Mouse (Mus musculus) liver, embryonic 12.5 days (tissue): ENCODE measurements around the gene Znhit2. TPM values are rescaled to one million over a fixed set of nuclear protein-coding genes. Genes with fewer than 3 reads are reported as not detected.
A peak's percentile ranks its signal among the peaks of the same experiment; 100 is the strongest.

Source experiments
- ATAC-seq: fragments of 200-750 bp; cut with Nextera tagmentation; 2 replicates; pipeline ENCODE4 v1.8.0; 2017; ENCODE audit warnings: moderate number of reproducible peaks, mild to moderate bottlenecking, moderate library complexity
- H3K27ac ChIP-seq: fragments of 300-500 bp; sonication (generic); 2 replicates; pipeline ENCODE4 v1.5.1; 2016; ENCODE audit warnings: mild to moderate bottlenecking
- H3K27me3 ChIP-seq: fragments of 300-500 bp; sonication (generic); replicated peaks from 2 replicates; pipeline ENCODE4 v1.6.1; 2016; ENCODE audit warnings: mild to moderate bottlenecking, moderate library complexity
- H3K36me3 ChIP-seq: fragments of 300-500 bp; sonication (generic); 2 replicates; pipeline ENCODE4 v1.6.1; 2016; ENCODE audit warnings: mild to moderate bottlenecking, moderate library complexity
- H3K4me1 ChIP-seq: fragments of 300-500 bp; sonication (generic); 2 replicates; pipeline ENCODE4 v1.6.1; 2016
- H3K4me2 ChIP-seq: fragments of 300-500 bp; sonication (generic); 2 replicates; pipeline ENCODE4 v1.6.1; 2016; ENCODE audit warnings: mild to moderate bottlenecking, moderate library complexity
- H3K4me3 ChIP-seq: fragments of 300-500 bp; sonication (generic); 2 replicates; pipeline ENCODE4 v1.5.1; 2016; ENCODE audit warnings: mild to moderate bottlenecking, moderate library complexity
- H3K9ac ChIP-seq: fragments of 300-500 bp; sonication (generic); 2 replicates; pipeline ENCODE4 v1.6.1; 2016; ENCODE audit warnings: mild to moderate bottlenecking, moderate library complexity
- H3K9me3 ChIP-seq: fragments of 300-500 bp; sonication (generic); replicated peaks from 2 replicates; pipeline ENCODE4 v1.6.1; 2016; ENCODE audit warnings: mild to moderate bottlenecking, moderate library complexity
- WGBS: fragments of 180-500 bp; shearing (Covaris S2); methylation state at CpG from one replicate; pipeline ENCODE4 v1.1.7; 2016; ENCODE audit not compliant: insufficient replicate concordance; 5-methylcytosine and 5-hydroxymethylcytosine counted together
- polyA plus RNA-seq: library from polyadenylated mRNA; unstranded; fragments of >200 nt; fragmentation: Nextera tagmentation; extraction: Ambion mirVana; gene quantifications from 2 replicates; pipeline ENCODE4 v1.2.1, GENCODE M21; 2016

Znhit2 gene
- polyA plus RNA-seq, 1 experiment from 2014 or later: 31.8 TPM

DNA sequence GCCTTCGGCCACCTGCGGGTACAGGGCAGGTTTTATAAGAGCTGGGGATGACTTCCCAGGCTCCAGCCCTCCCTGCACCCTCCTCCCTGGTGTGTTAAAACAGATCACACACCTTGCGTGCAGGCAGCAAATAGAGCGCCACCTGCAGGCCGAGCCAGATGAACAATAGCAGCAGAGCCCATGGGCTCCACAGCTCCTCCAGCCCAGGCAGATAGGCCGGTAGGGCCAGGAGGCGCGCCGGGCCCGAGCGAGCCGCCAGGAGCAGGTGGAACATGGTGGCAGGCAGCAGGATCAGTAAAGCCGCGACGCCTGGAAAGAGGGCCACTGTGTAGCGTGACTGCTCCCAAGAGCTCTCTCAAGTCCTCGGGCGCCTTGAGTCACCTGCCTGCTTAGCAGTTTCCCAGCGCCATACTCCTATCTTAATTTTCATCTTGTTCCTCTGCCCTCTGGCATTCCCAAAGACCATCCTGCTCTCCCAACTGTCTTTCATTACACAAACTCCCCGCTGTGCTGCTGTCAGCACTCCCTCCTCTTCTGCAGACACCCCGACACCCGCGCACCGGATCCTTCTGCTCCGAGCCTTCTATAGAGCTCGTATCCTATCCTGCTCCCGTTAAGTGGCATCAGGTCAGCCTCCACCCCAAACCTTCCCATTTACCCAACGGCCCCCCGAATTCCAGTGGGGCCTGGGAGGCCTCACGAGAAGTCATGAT is 6.2 kb downstream of the Znhit2 start:
- peaks cover 41% of the 10 kb centered on the region for H3K36me3 ChIP-seq
- under 1% methylated on average over 30 of the region's 30 CpGs for WGBS
- peak overlapping the region; percentile 60 for H3K4me3 ChIP-seq
- no peaks in the 10 kb centered on the region for H3K9me3 ChIP-seq
- no peaks in the 10 kb centered on the region for H3K27me3 ChIP-seq
- H3K27ac ChIP-seq: peak overlapping the region; percentile 77
- peak overlapping the region; percentile 95 for H3K4me2 ChIP-seq
- H3K9ac ChIP-seq: peak overlapping the region; percentile 70
- peak; percentile 72 for ATAC-seq
- peaks cover 49% of the 10 kb centered on the region for H3K4me1 ChIP-seq

DNA sequence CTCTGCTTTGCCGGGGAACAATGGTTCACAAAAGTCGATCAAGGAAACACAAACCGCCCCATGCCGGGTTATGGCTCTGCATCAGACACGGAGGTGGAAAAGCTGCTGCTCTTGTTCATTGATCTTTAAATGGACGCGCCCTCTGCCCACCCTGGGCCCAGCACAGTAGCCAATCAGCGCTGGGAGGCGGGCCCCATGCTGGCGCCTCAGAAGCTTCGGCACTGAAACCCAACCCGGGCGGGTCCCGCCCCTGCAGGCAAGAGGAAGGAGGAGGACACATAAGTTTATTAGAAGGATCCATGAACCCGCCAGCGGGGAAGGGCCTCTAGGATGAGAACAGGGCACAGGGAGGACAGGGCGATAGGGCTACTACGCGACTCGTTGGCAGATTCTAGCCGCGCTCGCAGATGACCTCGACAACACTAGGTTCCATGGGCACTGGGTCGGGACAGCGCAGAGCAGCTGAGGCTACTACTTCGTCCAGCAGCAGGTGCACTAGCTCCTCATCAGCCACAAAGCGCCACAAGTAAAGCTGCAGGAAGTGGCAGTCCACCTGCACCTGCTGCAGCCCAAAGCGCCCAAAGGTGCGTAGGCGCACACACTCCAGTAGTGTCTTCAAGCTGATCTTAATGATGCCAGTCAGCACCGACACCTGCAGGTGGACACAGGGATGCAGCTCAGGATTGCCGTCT is 6.9 kb downstream of the Znhit2 start, which contains the start of gene Tm7sf2:
Gene Tm7sf2, minus strand, starts transcription at position 650 of the 692 bp plus-strand sequence.
- Histone ChIP-seq H3K4me2 (peak within 1 kb of the TSS; percentile 95), H3K4me3 (peak within 1 kb of the TSS; percentile 60), H3K9ac (peak within 1 kb of the TSS; percentile 70), H3K36me3 (peaks cover 46% of the 10 kb centered on the region), H3K9me3 (no peaks in the 10 kb centered on the region), H3K4me1 (peaks cover 42% of the 10 kb centered on the region), H3K27me3 (no peaks in the 10 kb centered on the region), H3K27ac (peak within 1 kb of the TSS; percentile 77)
- 14% methylated on average over 33 of the region's 33 CpGs for WGBS
- ATAC-seq: peak; percentile 91

DNA sequence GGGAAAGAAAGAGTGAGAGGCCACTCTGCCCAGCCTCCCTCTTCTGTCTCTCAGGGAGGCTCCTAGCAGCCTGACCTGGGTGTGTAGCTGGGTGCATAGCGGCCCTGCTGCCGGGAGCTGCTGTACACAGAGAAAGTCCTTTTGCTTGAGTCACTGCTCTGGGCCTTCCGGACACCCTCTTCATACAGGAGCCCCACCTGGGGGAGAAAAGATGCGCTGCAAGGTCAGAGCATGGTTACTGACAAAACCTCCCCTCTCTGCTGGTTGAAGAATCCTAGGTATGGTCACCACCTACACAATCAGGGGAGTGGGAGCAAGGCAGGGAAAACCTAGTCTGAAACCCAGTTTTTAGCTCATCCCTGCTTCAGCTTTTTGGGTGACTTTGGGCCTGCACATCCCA is 8.0 kb downstream of the Znhit2 start:
- Histone ChIP-seq H3K27me3 (no peaks in the 10 kb centered on the region), H3K27ac (0 out of 2 replicates have a peak overlapping the region, but pooled peaks have one; percentile 4), H3K36me3 (peaks cover 49% of the 10 kb centered on the region), H3K4me1 (peaks cover 32% of the 10 kb centered on the region), H3K4me2 (no peak overlapping the region), H3K9ac (no peak overlapping the region), H3K9me3 (no peaks in the 10 kb centered on the region), H3K4me3 (no peak overlapping the region)
- WGBS: 79% methylated on average over 4 of the region's 4 CpGs
- no peak for ATAC-seq

DNA sequence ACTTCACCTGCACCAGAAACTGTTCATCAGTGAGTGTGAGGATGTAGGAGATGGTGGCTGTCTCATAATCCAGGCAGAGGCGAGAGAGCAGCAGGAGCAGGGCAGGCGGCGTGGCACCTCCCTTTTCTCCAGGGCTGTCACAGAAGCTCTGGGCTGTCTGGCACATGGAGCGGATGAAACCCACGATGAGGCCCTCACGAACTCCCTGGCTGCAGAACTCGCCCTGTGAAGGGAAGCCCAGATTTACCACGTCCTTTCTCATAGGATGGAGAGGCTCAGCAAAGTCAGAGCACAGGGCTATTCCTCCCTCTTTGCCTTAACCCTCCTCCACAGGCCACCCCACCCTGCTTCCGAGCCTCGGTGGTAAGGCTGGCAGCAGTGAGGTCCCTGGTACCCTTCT is 8.9 kb downstream of the Znhit2 start:
- peaks cover 57% of the 10 kb centered on the region for H3K36me3 ChIP-seq
- peaks cover 32% of the 10 kb centered on the region for H3K4me1 ChIP-seq
- WGBS: 85% methylated on average over 10 of the region's 10 CpGs
- no peak overlapping the region for H3K27ac ChIP-seq
- no peaks in the 10 kb centered on the region for H3K9me3 ChIP-seq
- no peak overlapping the region for H3K4me3 ChIP-seq
- H3K27me3 ChIP-seq: no peaks in the 10 kb centered on the region
- H3K9ac ChIP-seq: no peak overlapping the region
- H3K4me2 ChIP-seq: no peak overlapping the region
- no peak for ATAC-seq

- H3K4me1 ChIP-seq: peaks cover 38% of the 10 kb centered on the region
- H3K4me3 ChIP-seq: no peak overlapping the region
- H3K27me3 ChIP-seq: no peaks in the 10 kb centered on the region
- ATAC-seq: no peak
- H3K9me3 ChIP-seq: no peaks in the 10 kb centered on the region
- WGBS: 86% methylated on average over 31 of the region's 31 CpGs
- H3K36me3 ChIP-seq: peaks cover 64% of the 10 kb centered on the region
- no peak overlapping the region for H3K27ac ChIP-seq
- no peak overlapping the region for H3K4me2 ChIP-seq
- no peak overlapping the region for H3K9ac ChIP-seq
Observed at GRCm38 (mm10) chr19:6070571-6071250, 9.7 kb downstream of the Znhit2 start.

GRCm38 (mm10) chr19:6071261-6071660 is 10.3 kb downstream of the Znhit2 start:
- Histone ChIP-seq H3K27ac (no peak overlapping the region), H3K36me3 (peaks cover 64% of the 10 kb centered on the region), H3K4me2 (no peak overlapping the region), H3K4me3 (no peak overlapping the region), H3K9ac (no peak overlapping the region), H3K27me3 (no peaks in the 10 kb centered on the region), H3K4me1 (peaks cover 38% of the 10 kb centered on the region), H3K9me3 (no peaks in the 10 kb centered on the region)
- ATAC-seq: no peak
- 86% methylated on average over 19 of the region's 19 CpGs for WGBS

GRCm38 (mm10) chr19:6073889-6074288 is 12.9 kb downstream of the Znhit2 start:
- ATAC-seq: no peak
- Histone ChIP-seq H3K9me3 (no peaks in the 10 kb centered on the region), H3K27me3 (no peaks in the 10 kb centered on the region), H3K27ac (no peak overlapping the region), H3K36me3 (peaks cover 57% of the 10 kb centered on the region), H3K9ac (no peak overlapping the region), H3K4me2 (no peak overlapping the region), H3K4me1 (peaks cover 31% of the 10 kb centered on the region), H3K4me3 (no peak overlapping the region)
- WGBS: 87% methylated on average over 5 of the region's 5 CpGs

DNA sequence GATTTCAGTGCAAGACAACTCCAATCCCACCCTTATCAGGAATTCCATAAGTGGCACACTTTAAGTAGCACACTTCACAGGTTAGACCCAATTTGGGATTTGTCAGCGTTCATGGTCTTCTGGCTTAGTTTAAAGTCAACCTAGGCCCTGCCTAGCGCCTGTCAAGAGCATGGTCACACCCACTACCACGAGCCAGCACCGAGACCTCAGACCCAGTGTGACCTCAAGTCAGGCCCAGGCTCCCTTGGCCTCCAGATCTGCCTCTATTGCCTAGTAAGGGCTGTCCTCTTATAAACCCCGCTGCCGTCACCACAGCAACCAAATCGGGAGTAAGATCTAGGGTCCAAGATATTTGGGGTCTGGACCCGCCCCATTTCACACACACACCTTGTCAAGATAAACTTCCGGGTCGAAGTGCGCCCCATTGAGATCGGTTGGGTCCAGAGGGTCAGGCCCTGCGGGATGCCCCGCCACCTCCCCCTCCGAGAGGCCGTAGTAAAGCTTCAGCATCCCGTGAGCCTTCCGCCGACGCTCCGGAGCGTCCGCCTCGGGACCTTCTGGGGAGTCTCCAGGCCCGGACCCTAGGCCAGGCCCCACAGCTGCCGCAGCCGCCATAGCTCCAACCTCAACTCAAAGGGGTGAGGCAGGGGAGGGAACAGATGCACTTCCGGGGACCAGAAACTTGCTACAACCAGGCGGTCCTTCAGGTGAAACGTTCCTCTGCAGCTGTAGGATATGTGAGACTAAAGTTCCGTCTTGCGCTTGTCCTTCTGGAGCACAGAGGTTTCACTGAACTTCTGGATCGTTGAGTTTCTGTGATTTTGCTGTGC is 15.8 kb downstream of the Znhit2 start, which contains the start of gene Vps51:
Gene Vps51, minus strand, starts transcription at position 668 of the 830 bp plus-strand sequence.
- Histone ChIP-seq H3K4me1 (peaks cover 28% of the 10 kb centered on the region), H3K9me3 (no peaks in the 10 kb centered on the region), H3K27ac (peak within 1 kb of the TSS; percentile 80), H3K36me3 (peaks cover 50% of the 10 kb centered on the region), H3K27me3 (no peaks in the 10 kb centered on the region), H3K4me3 (peak within 1 kb of the TSS; percentile 80), H3K9ac (peak within 1 kb of the TSS; percentile 72), H3K4me2 (peak within 1 kb of the TSS; percentile 83)
- ATAC-seq: peak; percentile 86
- 1% methylated on average over 33 of the region's 33 CpGs for WGBS

DNA sequence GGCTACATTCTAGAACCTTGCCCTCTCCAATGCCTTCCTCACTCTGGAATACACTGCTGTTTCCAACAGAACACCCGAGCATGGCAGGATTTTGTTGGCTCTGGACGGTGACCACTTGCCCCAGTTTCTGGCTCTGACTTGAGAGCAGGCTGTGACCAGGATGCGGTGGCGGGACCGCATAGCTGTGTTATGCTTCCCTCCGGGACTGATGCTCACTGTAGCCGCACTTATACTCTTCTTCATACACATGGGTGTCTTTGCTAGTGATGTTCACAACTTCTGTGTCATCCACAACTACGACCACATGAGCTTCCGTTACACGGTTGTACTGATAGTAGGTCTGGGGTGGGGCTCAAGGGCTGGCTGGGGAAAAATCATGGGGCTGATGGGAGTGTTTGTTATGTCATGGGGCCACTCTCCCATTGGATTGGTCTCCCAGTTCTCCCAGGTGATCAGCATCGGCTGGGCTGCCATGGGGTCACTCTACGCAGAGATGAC is 19.0 kb downstream of the Znhit2 start, which contains the start of gene Tmem262:
Gene Tmem262, plus strand, starts transcription at position 51 of the 498 bp plus-strand sequence.
- peaks cover 45% of the 10 kb centered on the region for H3K4me1 ChIP-seq
- H3K27ac ChIP-seq: no peak within 1 kb of the TSS
- 80% methylated on average over 12 of the region's 12 CpGs for WGBS
- no peak within 1 kb of the TSS for H3K4me3 ChIP-seq
- no peaks in the 10 kb centered on the region for H3K9me3 ChIP-seq
- H3K4me2 ChIP-seq: no peak within 1 kb of the TSS
- H3K9ac ChIP-seq: no peak within 1 kb of the TSS
- ATAC-seq: no peak
- no peaks in the 10 kb centered on the region for H3K27me3 ChIP-seq
- peaks cover 42% of the 10 kb centered on the region for H3K36me3 ChIP-seq

DNA sequence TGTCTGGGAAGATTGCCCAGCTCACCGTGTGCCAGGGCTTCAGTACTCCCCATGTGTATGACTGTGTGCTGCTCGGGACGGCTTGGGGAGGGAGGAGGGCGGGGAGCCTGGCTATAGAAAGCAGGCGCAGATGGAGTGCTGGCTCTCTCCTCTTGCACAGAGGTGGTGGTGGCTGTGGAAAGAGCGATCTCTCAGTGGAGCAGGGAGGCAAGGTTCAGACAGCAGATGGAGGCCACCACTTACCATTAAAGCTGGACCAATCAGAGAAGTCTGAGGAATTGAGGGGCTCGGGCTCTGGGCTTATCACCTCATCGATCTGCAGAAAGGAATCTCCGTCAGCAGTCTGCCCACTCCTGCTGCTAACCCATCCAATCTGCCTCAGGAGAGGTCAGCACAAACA is 21.2 kb downstream of the Znhit2 start, which contains the start of gene Gm28374:
Gene Gm28374, minus strand, starts transcription at position 101 of the 400 bp plus-strand sequence.
- Histone ChIP-seq H3K4me1 (peaks cover 43% of the 10 kb centered on the region), H3K4me2 (no peak within 1 kb of the TSS), H3K27me3 (no peaks in the 10 kb centered on the region), H3K36me3 (peaks cover 52% of the 10 kb centered on the region), H3K27ac (no peak within 1 kb of the TSS), H3K9ac (no peak within 1 kb of the TSS), H3K4me3 (no peak within 1 kb of the TSS), H3K9me3 (no peaks in the 10 kb centered on the region)
- WGBS: 83% methylated on average over 9 of the region's 9 CpGs
- no peak for ATAC-seq
